Mouse (Mus musculus): ENCODE data around the gene Man1a2. TPM values are rescaled to one million over a fixed set of nuclear protein-coding genes. Genes with fewer than 3 reads are reported as not detected.

Gene Man1a2
- polyA plus RNA-seq, 1 experiment: 22.5 TPM

DNA sequence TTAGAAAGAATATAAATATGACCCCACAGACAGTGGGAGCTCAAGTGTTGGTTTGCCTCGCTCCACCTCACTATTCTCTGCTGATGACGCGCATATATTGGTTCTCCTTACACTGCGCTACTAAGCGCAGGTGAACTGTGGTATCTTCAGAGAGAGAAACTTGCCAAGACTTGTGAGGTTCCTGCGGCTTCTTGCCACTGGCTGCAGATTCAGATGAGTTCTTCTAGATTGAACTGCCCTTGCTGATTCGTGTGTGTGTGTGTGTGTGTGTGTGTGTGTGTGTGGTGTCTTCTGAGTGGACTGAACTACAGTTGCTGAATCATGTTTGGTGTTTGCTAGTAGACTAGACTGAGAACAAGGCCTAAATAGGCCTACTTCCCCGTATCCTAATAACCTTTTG is 43.7 kb downstream of the Man1a2 start:
- H3K27ac ChIP-seq (replicated peaks; ENCODE audit: low read depth, low read length): no peak overlapping the region
- H3K4me3 ChIP-seq (ENCODE audit: insufficient read depth, low read depth, low read length): no peak overlapping the region
- no peaks in the 10 kb centered on the region for H3K4me1 ChIP-seq (ENCODE audit: control insufficient read depth, insufficient read depth, insufficient read length, low read length)

DNA sequence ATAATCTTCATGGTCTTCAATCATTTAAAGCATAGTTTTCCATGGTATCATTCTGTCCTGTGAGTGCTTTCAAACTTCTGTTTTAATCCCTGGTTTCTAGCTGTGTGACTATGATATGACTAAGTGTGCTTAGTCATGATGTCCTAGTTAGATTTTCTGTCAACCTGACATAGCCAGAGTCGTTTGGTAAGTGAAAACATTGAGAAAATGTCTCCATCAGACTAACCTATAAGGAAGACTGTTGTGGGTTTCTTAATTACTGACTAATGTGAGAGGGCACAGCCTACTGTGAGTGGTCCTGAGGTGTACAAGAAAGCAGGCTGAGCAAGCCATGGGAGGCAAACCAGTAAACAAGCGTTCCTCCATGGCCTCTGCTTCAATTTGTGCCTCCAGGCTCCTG is 49.0 kb downstream of the Man1a2 start:
- H3K4me3 ChIP-seq (ENCODE audit: insufficient read depth, low read depth, low read length): no peak overlapping the region
- no peaks in the 10 kb centered on the region for H3K4me1 ChIP-seq (ENCODE audit: control insufficient read depth, insufficient read depth, insufficient read length, low read length)
- H3K27ac ChIP-seq (replicated peaks; ENCODE audit: low read depth, low read length): no peak overlapping the region

DNA sequence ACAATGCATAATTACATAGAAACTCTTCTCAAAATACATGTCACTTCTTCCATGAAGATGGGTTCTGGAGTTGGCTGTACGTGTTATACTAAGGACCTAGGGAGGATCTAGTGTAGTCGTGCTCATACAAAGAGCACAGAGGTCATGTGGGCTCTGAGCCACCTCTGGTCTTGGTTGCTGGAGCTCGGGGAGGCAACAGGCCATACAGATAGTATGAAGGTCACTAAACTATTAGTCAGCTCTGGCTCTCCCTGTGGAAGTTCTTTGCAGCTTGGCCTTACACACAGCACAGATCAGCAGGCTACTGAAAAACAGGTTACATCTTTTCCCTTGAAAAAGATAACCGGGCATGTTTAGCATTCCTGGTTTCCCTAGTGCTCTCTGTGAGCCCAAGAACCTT is 50.5 kb downstream of the Man1a2 start:
- H3K4me3 ChIP-seq (ENCODE audit: insufficient read depth, low read depth, low read length): no peak overlapping the region

DNA sequence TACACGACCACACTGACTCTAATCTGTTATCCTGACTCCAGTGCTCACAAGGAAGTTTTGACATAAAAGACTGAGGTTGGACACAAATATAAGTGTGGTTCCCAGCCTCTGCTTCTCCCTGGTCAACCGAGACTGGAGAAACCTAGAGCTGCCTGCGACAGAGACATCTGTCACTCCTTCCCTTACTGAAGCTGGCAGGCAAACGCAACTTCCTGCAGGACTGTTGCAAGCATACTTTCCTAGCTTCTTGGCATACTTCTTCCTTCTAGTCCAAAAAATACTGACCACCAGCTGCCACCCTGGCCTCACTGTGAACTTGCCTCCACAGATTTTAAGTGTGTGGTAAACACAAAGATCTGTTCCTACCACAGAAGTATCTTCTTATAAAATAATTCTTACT is 66.8 kb downstream of the Man1a2 start:
- no peak overlapping the region for H3K27ac ChIP-seq (replicated peaks; ENCODE audit: low read depth, low read length)
- H3K4me1 ChIP-seq (ENCODE audit: control insufficient read depth, insufficient read depth, insufficient read length, low read length): no peaks in the 10 kb centered on the region
- no peak overlapping the region for H3K4me3 ChIP-seq (ENCODE audit: insufficient read depth, low read depth, low read length)

More for the DNA sequence above, 50.5 kb downstream of the Man1a2 start:
- H3K27ac ChIP-seq (replicated peaks; ENCODE audit: low read depth, low read length): no peak overlapping the region
- H3K4me1 ChIP-seq (ENCODE audit: control insufficient read depth, insufficient read depth, insufficient read length, low read length): no peaks in the 10 kb centered on the region

DNA sequence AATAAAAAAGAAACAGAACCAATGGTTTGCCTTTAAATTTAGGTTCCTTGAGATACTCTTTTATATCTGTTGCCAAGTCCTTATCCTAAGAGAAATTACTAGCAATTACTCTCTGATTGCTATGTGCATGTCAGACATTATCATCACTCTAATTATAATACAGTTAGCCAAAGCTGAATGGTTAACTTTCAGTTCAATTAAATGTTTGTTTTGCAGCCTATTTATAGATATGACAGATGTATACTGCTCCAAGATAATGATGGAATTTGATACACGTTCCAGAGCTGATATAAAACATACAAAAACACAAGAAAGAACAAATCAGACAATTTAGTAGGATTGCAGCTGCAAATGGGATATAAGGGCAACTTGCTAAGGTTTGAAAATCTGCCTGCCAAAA is 74.4 kb downstream of the Man1a2 start:
- Histone ChIP-seq H3K4me3 (ENCODE audit: insufficient read depth, low read depth, low read length) (no peak overlapping the region), H3K27ac (replicated peaks; ENCODE audit: low read depth, low read length) (no peak overlapping the region), H3K4me1 (ENCODE audit: control insufficient read depth, insufficient read depth, insufficient read length, low read length) (no peaks in the 10 kb centered on the region)

DNA sequence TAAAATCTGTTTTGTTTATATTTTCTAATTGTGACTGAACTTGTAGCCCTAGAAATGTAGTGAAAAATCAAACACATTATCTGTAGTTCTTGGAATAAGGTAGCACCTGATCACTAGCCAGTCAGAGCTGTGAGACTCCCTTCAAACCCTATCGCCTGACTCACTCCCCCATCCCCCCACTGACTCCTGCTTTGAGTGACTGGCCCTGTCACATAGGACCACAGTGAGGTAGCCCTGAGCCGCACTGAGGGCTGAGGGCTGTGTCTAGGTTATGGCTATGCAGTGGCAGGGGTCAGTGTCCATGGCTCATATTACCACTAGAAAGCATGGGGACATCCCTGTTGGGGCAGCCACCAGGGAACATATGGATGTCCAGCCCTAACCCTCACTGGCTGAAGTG is 80.8 kb downstream of the Man1a2 start:
- no peaks in the 10 kb centered on the region for H3K4me1 ChIP-seq (ENCODE audit: control insufficient read depth, insufficient read depth, insufficient read length, low read length)
- no peak overlapping the region for H3K4me3 ChIP-seq (ENCODE audit: insufficient read depth, low read depth, low read length)
- H3K27ac ChIP-seq (replicated peaks; ENCODE audit: low read depth, low read length): no peak overlapping the region

DNA sequence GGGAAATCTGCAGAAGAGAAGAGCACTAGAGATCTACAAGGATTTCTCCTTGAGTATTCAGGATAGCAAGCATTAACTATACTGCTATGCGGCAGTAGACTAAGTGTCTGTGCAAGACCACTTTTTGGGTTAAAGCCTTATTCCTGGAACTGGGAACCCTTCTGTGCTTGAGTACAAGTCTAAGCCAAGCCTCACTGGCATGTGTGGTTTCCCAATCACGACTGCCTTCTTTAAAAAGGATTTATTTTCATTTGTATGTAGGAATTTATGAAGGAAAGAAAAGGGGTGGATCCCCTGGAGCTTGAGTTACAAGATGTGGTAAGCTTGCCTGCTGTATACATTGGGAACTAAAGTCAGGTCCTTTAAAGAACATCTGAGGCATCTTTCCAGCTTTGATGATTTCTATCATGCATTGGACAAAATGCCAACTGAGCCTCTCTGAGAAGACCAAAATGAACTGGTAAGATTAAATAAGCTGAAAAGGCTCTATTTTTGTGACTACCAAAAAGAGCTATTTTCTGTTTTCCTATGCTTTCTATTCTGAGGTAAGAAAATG is 86.0 kb downstream of the Man1a2 start:
- no peak overlapping the region for H3K27ac ChIP-seq (replicated peaks; ENCODE audit: low read depth, low read length)
- no peak overlapping the region for H3K4me3 ChIP-seq (ENCODE audit: insufficient read depth, low read depth, low read length)
- no peaks in the 10 kb centered on the region; the same call in 1 of the 2 replicates for H3K4me1 ChIP-seq (ENCODE audit: control insufficient read depth, insufficient read depth, insufficient read length, low read length)

DNA sequence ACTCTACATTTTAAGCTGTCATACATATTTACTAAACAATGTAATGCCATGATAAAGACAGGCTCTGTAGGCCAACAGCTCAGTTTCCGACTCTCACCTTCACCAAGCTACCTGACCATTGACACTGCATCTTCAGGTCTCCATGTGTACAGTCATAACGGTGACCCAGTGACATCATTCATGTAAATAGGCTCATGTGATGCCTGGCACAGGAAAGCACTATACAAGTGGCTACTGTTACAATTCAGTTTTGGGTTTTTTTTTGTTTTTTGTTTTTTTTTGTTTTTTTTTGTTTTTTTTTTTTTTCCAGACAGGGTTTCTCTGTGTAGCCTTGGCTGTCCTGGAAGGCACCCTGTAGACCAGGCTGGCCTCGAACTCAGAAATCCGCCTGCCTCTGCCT is 94.2 kb downstream of the Man1a2 start:
- Histone ChIP-seq H3K4me1 (ENCODE audit: control insufficient read depth, insufficient read depth, insufficient read length, low read length) (no peaks in the 10 kb centered on the region), H3K4me3 (ENCODE audit: insufficient read depth, low read depth, low read length) (no peak overlapping the region), H3K27ac (replicated peaks; ENCODE audit: low read depth, low read length) (no peak overlapping the region)

DNA sequence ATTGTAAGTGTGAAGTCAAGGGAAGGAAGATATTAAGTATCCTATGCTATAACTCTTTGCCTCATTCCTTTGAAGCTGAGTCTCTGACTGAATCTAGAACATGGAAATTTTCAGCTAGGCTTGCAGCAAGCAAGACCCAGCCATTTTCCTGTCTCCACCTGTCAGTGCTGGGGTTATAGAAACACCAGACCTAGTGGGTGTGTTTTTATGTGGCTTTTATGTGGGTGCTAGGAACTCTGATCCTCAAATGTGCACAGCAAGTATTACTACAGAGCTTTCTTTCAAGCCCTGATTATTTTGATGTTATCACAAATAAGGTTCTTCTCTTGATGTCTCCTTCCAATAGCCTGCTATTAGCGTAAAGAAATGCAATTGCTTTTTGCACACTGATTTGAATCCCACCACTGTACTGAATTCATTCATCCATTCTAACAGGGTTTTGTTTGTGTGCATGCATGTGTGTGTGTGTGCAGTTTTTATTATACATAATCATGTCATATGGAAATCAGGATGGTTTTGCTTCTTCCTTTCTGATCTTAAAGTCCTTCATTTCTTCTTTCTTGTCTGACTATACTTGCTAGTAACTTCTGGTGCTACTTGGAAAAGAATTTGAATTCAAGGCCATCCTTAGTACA is 102.5 kb downstream of the Man1a2 start:
- Histone ChIP-seq H3K27ac (replicated peaks; ENCODE audit: low read depth, low read length) (no peak overlapping the region), H3K4me1 (ENCODE audit: control insufficient read depth, insufficient read depth, insufficient read length, low read length) (no peaks in the 10 kb centered on the region), H3K4me3 (ENCODE audit: insufficient read depth, low read depth, low read length) (no peak overlapping the region)

DNA sequence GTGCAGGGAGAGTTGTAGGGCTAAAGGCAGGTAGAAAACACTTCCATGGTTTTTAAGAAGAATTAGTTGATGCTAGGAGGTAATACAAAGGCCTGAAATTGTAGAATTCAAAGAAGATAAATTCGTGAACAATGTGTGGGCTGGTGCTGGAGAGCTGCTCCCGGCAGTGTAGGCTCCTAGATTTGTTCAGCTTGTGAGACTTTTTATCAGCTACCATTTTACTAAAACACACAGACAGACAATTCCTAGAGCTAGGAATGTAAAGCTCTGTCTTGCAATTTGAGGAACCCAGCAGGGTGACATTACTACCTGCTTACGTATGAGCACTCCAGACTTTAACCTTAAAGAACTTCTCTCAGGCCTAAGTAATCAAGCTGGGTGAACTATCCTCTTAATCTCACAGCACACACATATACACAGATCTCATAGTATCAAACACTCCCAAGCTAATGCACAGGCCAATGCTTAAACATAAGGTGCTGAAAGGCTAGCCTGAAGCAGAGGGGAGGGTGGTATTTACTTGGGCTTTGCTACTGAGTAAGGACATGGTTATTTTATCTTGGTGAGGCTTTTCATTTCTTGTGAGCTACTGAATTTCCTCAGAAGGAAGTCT is 112.6 kb downstream of the Man1a2 start:
- Histone ChIP-seq H3K27ac (replicated peaks; ENCODE audit: low read depth, low read length) (no peak overlapping the region), H3K4me1 (ENCODE audit: control insufficient read depth, insufficient read depth, insufficient read length, low read length) (no peaks in the 10 kb centered on the region), H3K4me3 (ENCODE audit: insufficient read depth, low read depth, low read length) (no peak overlapping the region)

DNA sequence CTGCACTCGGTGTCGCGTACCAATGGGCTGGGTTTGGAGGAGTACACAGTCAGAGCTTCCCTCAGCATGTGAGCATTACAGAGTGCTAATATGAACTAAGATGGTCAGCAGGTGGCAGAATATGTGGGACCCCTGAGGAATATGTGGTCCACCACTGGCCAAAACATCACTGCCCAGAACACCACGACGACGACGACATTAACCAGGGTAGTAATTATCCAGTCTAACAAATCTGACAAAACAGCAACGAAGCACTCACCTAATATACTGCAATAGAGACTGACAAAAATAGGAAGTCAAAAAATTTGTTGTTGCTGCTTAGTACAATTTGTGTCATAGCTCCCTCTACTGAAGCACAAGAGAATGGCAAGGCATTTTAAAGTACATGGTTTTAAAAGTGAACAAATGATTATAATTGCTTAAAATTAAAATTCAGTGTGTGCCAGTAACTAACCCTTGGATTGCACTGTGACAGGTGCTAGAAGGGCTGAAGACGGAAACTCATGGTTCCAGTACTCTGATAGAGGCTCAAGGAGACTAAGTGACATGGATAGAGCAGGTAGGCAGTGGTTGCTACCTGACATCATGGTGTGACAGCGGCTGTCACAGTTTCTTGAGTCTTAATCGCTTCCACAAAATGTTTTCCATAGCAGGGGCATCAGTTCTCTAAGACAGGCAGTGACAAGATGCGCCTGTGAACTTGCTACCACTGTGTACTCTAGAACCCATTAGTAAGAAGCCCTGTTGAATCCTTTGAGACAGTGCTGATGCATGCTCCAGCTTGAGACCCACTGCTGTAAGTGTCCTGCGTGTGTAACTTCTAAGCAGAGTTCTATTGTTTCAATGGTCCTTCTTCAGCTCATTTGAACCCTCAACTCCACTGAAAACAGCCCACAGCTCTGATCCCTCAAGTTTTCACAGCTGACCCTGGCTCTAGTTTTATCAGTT is 116.6 kb downstream of the Man1a2 start:
- Histone ChIP-seq H3K4me3 (ENCODE audit: insufficient read depth, low read depth, low read length) (no peak overlapping the region), H3K4me1 (ENCODE audit: control insufficient read depth, insufficient read depth, insufficient read length, low read length) (no peaks in the 10 kb centered on the region), H3K27ac (replicated peaks; ENCODE audit: low read depth, low read length) (no peak overlapping the region)

DNA sequence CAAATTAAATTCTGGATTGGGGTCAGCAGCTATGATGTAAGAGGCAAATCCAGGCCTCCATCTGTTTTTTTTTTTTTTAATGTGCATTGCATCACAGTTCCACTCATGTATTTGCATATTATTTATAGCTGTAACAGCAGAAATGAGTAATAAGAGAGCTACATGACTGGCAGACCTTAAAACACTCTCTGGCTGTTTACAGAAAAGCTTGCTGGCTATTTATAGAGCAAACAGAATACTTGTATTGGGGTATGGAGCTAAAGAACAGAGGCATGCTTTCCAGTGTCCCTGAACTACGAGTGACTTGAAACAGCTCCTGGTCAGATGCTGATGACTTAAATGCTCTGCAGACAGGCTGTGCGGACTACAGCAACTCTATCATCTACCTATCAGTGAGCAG is 121.7 kb downstream of the Man1a2 start:
- Histone ChIP-seq H3K4me3 (ENCODE audit: insufficient read depth, low read depth, low read length) (no peak overlapping the region), H3K4me1 (ENCODE audit: control insufficient read depth, insufficient read depth, insufficient read length, low read length) (no peaks in the 10 kb centered on the region), H3K27ac (replicated peaks; ENCODE audit: low read depth, low read length) (no peak overlapping the region)

DNA sequence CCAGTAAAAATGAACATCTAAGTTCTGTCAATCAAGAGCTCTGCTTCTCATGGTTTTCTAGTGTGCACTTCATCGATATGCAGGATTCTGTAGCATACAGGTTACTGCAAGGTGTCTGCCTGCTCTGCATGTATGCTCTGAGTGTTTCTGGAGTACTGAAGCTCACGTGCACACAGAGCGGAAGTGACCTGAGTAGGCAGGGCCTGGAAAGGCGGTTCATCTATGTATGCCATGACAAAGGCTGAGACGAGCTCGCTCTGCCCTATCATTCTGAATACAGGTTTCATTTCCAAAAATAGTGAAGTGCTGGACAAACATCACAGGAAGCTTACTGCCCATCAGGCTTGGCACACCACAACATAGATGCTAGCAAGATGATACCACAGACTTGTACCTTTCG is 122.8 kb downstream of the Man1a2 start:
- Histone ChIP-seq H3K27ac (replicated peaks; ENCODE audit: low read depth, low read length) (no peak overlapping the region), H3K4me3 (ENCODE audit: insufficient read depth, low read depth, low read length) (no peak overlapping the region), H3K4me1 (ENCODE audit: control insufficient read depth, insufficient read depth, insufficient read length, low read length) (no peaks in the 10 kb centered on the region)

DNA sequence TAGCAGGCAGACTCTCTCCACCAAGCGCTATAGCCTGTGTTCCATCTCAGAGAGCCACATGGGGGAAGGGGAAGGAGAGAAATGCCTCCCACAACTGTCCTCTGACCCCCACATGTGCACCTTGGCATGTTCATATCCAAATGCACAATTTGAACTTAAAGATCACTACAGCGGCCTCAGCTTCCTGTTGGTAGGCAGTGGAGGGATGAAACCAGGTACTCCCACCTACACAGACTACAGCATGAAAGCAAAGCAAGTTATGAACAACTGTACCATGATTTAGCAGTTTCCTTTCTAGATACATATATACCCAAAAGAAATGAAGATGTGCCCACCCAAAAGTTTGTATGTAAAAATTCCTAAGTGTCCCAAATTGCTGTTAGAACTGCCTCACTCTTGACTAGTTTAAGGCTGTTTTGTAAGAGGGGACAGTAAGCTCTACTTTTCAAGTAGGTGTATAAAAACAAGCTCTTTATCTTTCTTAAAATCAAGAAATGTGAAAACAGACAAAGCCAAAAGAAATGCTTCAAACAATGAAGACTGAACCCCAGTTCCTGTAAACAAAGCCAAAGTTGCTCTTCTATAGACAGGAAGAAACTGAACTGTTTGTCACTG is 123.6 kb downstream of the Man1a2 start:
- Histone ChIP-seq H3K4me1 (ENCODE audit: control insufficient read depth, insufficient read depth, insufficient read length, low read length) (no peaks in the 10 kb centered on the region), H3K27ac (replicated peaks; ENCODE audit: low read depth, low read length) (no peak overlapping the region)

DNA sequence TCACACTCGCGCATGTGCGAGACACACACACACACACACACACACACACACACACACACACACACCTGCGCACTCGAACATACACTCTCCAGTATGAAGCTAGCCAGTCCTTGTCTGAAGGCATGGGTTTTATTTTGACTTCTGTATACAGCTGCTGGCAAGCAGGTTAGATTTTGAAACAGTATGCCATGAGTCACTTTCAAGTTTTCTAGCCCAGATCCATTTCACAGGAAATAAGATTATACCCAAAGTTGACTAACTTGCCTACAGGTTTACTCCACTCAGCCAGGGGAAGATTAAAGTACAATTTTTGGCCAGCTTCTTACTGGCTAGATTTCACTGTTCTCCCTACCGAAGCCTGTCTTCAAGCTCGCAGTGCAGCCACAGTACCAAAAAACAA is 125.9 kb downstream of the Man1a2 start:
- Histone ChIP-seq H3K4me3 (ENCODE audit: insufficient read depth, low read depth, low read length) (no peak overlapping the region), H3K4me1 (ENCODE audit: control insufficient read depth, insufficient read depth, insufficient read length, low read length) (no peaks in the 10 kb centered on the region), H3K27ac (replicated peaks; ENCODE audit: low read depth, low read length) (no peak overlapping the region)

More for the DNA sequence above, 123.6 kb downstream of the Man1a2 start:
- H3K4me3 ChIP-seq (ENCODE audit: insufficient read depth, low read depth, low read length): no peak overlapping the region
